Mouse (Mus musculus) hindbrain, embryonic 12.5 days (tissue): ENCODE results near the gene Plekhm1. TPM values are rescaled to one million over a fixed set of nuclear protein-coding genes. Genes with fewer than 3 reads are reported as not detected.

Source experiments
- ATAC-seq: fragments of 200-750 bp; cut with Nextera tagmentation; 2 replicates; pipeline ENCODE4 v1.8.0; 2017; ENCODE audit warnings: moderate TSS enrichment; ENCODE audit not compliant: low FRiP score
- H3K27ac ChIP-seq: fragments of 300-500 bp; sonication (generic); 2 replicates; pipeline ENCODE4 v1.5.1; 2016; ENCODE audit warnings: mild to moderate bottlenecking
- H3K27me3 ChIP-seq: fragments of 300-500 bp; sonication (generic); 2 replicates; pipeline ENCODE4 v1.6.1; 2016; ENCODE audit warnings: mild to moderate bottlenecking
- H3K36me3 ChIP-seq: fragments of 300-500 bp; sonication (generic); 2 replicates; pipeline ENCODE4 v1.6.1; 2016; ENCODE audit warnings: mild to moderate bottlenecking
- H3K4me1 ChIP-seq: fragments of 300-500 bp; sonication (generic); 2 replicates; pipeline ENCODE4 v1.6.1; 2016
- H3K4me2 ChIP-seq: fragments of 300-500 bp; sonication (generic); replicated peaks from 2 replicates; pipeline ENCODE4 v1.6.1; 2016; ENCODE audit warnings: mild to moderate bottlenecking
- H3K4me3 ChIP-seq: fragments of 300-500 bp; sonication (generic); 2 replicates; pipeline ENCODE4 v1.5.1; 2016; ENCODE audit warnings: mild to moderate bottlenecking
- H3K9ac ChIP-seq: fragments of 300-500 bp; sonication (generic); 2 replicates; pipeline ENCODE4 v1.6.1; 2016; ENCODE audit warnings: mild to moderate bottlenecking, moderate library complexity
- H3K9me3 ChIP-seq: fragments of 300-500 bp; sonication (generic); replicated peaks from 2 replicates; pipeline ENCODE4 v1.6.1; 2016; ENCODE audit warnings: mild to moderate bottlenecking
- WGBS: fragments of 180-500 bp; shearing (Covaris S2); methylation state at CpG from one replicate; pipeline ENCODE4 v1.1.7; 2016; 5-methylcytosine and 5-hydroxymethylcytosine counted together
- polyA plus RNA-seq: library from polyadenylated mRNA; unstranded; fragments of >200 nt; fragmentation: Nextera tagmentation; extraction: Ambion mirVana; gene quantifications from 2 replicates; pipeline ENCODE4 v1.2.1, GENCODE M21; 2016

The Plekhm1 gene
- polyA plus RNA-seq, 1 experiment from 2014 or later = 11.5 TPM

- H3K27ac ChIP-seq = no peak overlapping the region
- H3K9me3 ChIP-seq = no peaks in the 10 kb centered on the region
- peaks cover 3% of the 10 kb centered on the region; the same call in 1 of the 2 replicates for H3K4me1 ChIP-seq
- ATAC-seq = no peak
- H3K36me3 ChIP-seq = peaks cover 32% of the 10 kb centered on the region
- no peaks in the 10 kb centered on the region for H3K27me3 ChIP-seq
- WGBS = 73% methylated on average over 7 of the region's 7 CpGs
- no peak overlapping the region for H3K9ac ChIP-seq
- no peak overlapping the region for H3K4me2 ChIP-seq
- H3K4me3 ChIP-seq = no peak overlapping the region
Measured at GRCm38 (mm10) chr11:103387870-103388526, 24.5 kb downstream of the Plekhm1 start.

GRCm38 (mm10) chr11:103386827-103387226, 25.7 kb downstream of the Plekhm1 start:
- H3K9ac ChIP-seq = no peak overlapping the region
- H3K4me2 ChIP-seq = no peak overlapping the region
- peaks cover 3% of the 10 kb centered on the region; the same call in 1 of the 2 replicates for H3K4me1 ChIP-seq
- WGBS = 91% methylated on average over 9 of the region's 9 CpGs
- H3K9me3 ChIP-seq = no peaks in the 10 kb centered on the region
- H3K4me3 ChIP-seq = no peak overlapping the region
- H3K27ac ChIP-seq = no peak overlapping the region
- H3K36me3 ChIP-seq = peaks cover 28% of the 10 kb centered on the region
- ATAC-seq = no peak
- no peaks in the 10 kb centered on the region for H3K27me3 ChIP-seq

GRCm38 (mm10) chr11:103381956-103382613, 30.4 kb downstream of the Plekhm1 start:
- H3K4me2 ChIP-seq = no peak overlapping the region
- no peak overlapping the region for H3K4me3 ChIP-seq
- no peak for ATAC-seq
- 77% methylated on average over 5 of the region's 5 CpGs for WGBS
- H3K27ac ChIP-seq = no peak overlapping the region
- H3K36me3 ChIP-seq = peaks cover 31% of the 10 kb centered on the region
- H3K4me1 ChIP-seq = peaks cover 3% of the 10 kb centered on the region; the same call in 1 of the 2 replicates
- H3K9me3 ChIP-seq = no peaks in the 10 kb centered on the region
- H3K9ac ChIP-seq = no peak overlapping the region
- no peaks in the 10 kb centered on the region for H3K27me3 ChIP-seq

- no peaks in the 10 kb centered on the region for H3K9me3 ChIP-seq
- H3K4me2 ChIP-seq = no peak overlapping the region
- peaks cover 31% of the 10 kb centered on the region for H3K36me3 ChIP-seq
- peaks cover 3% of the 10 kb centered on the region; the same call in 1 of the 2 replicates for H3K4me1 ChIP-seq
- ATAC-seq = no peak
- no peak overlapping the region for H3K9ac ChIP-seq
- no peaks in the 10 kb centered on the region for H3K27me3 ChIP-seq
- H3K4me3 ChIP-seq = no peak overlapping the region
- WGBS = 96% methylated on average over 7 of the region's 7 CpGs
- no peak overlapping the region for H3K27ac ChIP-seq
Measured at GRCm38 (mm10) chr11:103381505-103381904, 31.0 kb downstream of the Plekhm1 start.

GRCm38 (mm10) chr11:103380460-103380859, 32.0 kb downstream of the Plekhm1 start:
- no peaks in the 10 kb centered on the region for H3K27me3 ChIP-seq
- H3K9ac ChIP-seq = no peak overlapping the region
- H3K4me3 ChIP-seq = no peak overlapping the region
- no peak overlapping the region for H3K27ac ChIP-seq
- H3K4me2 ChIP-seq = no peak overlapping the region
- peaks cover 33% of the 10 kb centered on the region for H3K36me3 ChIP-seq
- 92% methylated on average over 5 of the region's 5 CpGs for WGBS
- H3K4me1 ChIP-seq = peaks cover 3% of the 10 kb centered on the region; the same call in 1 of the 2 replicates
- no peaks in the 10 kb centered on the region for H3K9me3 ChIP-seq
- ATAC-seq = no peak

- no peak overlapping the region for H3K4me3 ChIP-seq
- 95% methylated on average over 6 of the region's 6 CpGs for WGBS
Measured at GRCm38 (mm10) chr11:103378341-103378740, 34.1 kb downstream of the Plekhm1 start.

GRCm38 (mm10) chr11:103375772-103376171, 36.7 kb downstream of the Plekhm1 start:
- Histone ChIP-seq H3K4me2 (no peak overlapping the region), H3K4me1 (peaks cover 4% of the 10 kb centered on the region), H3K36me3 (peaks cover 50% of the 10 kb centered on the region), H3K4me3 (no peak overlapping the region), H3K9me3 (no peaks in the 10 kb centered on the region), H3K27ac (no peak overlapping the region), H3K9ac (no peak overlapping the region), H3K27me3 (no peaks in the 10 kb centered on the region)
- no peak for ATAC-seq
- 93% methylated on average over 5 of the region's 5 CpGs for WGBS

More at GRCm38 (mm10) chr11:103378341-103378740, 34.1 kb downstream of the Plekhm1 start:
- Histone ChIP-seq H3K9me3 (no peaks in the 10 kb centered on the region), H3K27ac (no peak overlapping the region), H3K27me3 (no peaks in the 10 kb centered on the region), H3K9ac (no peak overlapping the region), H3K4me2 (no peak overlapping the region), H3K4me1 (no peaks in the 10 kb centered on the region), H3K36me3 (peaks cover 39% of the 10 kb centered on the region)
- no peak for ATAC-seq

GRCm38 (mm10) chr11:103375258-103375657, 37.2 kb downstream of the Plekhm1 start:
- no peaks in the 10 kb centered on the region for H3K9me3 ChIP-seq
- H3K4me1 ChIP-seq = peaks cover 4% of the 10 kb centered on the region
- H3K27ac ChIP-seq = no peak overlapping the region
- no peak overlapping the region for H3K4me3 ChIP-seq
- H3K9ac ChIP-seq = no peak overlapping the region
- H3K36me3 ChIP-seq = peaks cover 55% of the 10 kb centered on the region
- no peak overlapping the region for H3K4me2 ChIP-seq
- no peaks in the 10 kb centered on the region for H3K27me3 ChIP-seq
- ATAC-seq = no peak
- 92% methylated on average over 1 of the region's 1 CpGs for WGBS

GRCm38 (mm10) chr11:103373922-103374321, 38.6 kb downstream of the Plekhm1 start:
- Histone ChIP-seq H3K4me1 (peaks cover 4% of the 10 kb centered on the region), H3K27ac (no peak overlapping the region), H3K9ac (no peak overlapping the region), H3K4me2 (no peak overlapping the region), H3K4me3 (no peak overlapping the region), H3K9me3 (no peaks in the 10 kb centered on the region), H3K36me3 (peaks cover 52% of the 10 kb centered on the region), H3K27me3 (no peaks in the 10 kb centered on the region)
- 90% methylated on average over 9 of the region's 9 CpGs for WGBS
- no peak for ATAC-seq

- Histone ChIP-seq H3K4me2 (no peak overlapping the region), H3K27me3 (no peaks in the 10 kb centered on the region), H3K9ac (no peak overlapping the region), H3K9me3 (no peaks in the 10 kb centered on the region), H3K36me3 (peaks cover 51% of the 10 kb centered on the region), H3K4me1 (peaks cover 4% of the 10 kb centered on the region), H3K4me3 (no peak overlapping the region), H3K27ac (no peak overlapping the region)
- WGBS = 95% methylated on average over 4 of the region's 4 CpGs
- ATAC-seq = no peak
Measured at GRCm38 (mm10) chr11:103372561-103372960, 39.9 kb downstream of the Plekhm1 start.

- no peak overlapping the region for H3K4me2 ChIP-seq
- H3K9ac ChIP-seq = no peak overlapping the region
- H3K4me1 ChIP-seq = peaks cover 4% of the 10 kb centered on the region
- no peaks in the 10 kb centered on the region for H3K27me3 ChIP-seq
- peaks cover 53% of the 10 kb centered on the region for H3K36me3 ChIP-seq
- 72% methylated on average over 3 of the region's 3 CpGs for WGBS
- ATAC-seq = no peak
- H3K27ac ChIP-seq = peak overlapping the region; percentile 23; the same call in 1 of the 2 replicates
- no peaks in the 10 kb centered on the region for H3K9me3 ChIP-seq
- no peak overlapping the region for H3K4me3 ChIP-seq
Measured at GRCm38 (mm10) chr11:103372068-103372467, 40.4 kb downstream of the Plekhm1 start.

GRCm38 (mm10) chr11:103371222-103371539, 41.3 kb downstream of the Plekhm1 start:
- H3K27me3 ChIP-seq = peaks cover 2% of the 10 kb centered on the region; the same call in 1 of the 2 replicates
- H3K9me3 ChIP-seq = no peaks in the 10 kb centered on the region
- H3K36me3 ChIP-seq = peaks cover 53% of the 10 kb centered on the region
- no peak overlapping the region for H3K9ac ChIP-seq
- WGBS = 78% methylated on average over 3 of the region's 3 CpGs
- H3K4me1 ChIP-seq = peaks cover 4% of the 10 kb centered on the region
- H3K27ac ChIP-seq = no peak overlapping the region
- H3K4me2 ChIP-seq = no peak overlapping the region
- no peak for ATAC-seq
- no peak overlapping the region for H3K4me3 ChIP-seq
